Mouse (Mus musculus) brain, adult 10 weeks (tissue): ENCODE measurements around the gene Olfr1424. TPM values are rescaled to one million over a fixed set of nuclear protein-coding genes. Genes with fewer than 3 reads are reported as not detected.

ENCODE experiments used
- polyA plus RNA-seq: library from polyadenylated mRNA; stranded (reverse); fragments of 350-450 nt; fragmentation: Illumina TruSeq; extraction: RNeasy Lipid Tissue Mini Kit (QIAGEN cat#74804); gene quantifications from one replicate; pipeline ENCODE4 v1.2.3, GENCODE M21; 2015; ENCODE audit warnings: low read depth, low replicate concordance

Gene Olfr1424
- not detected for polyA plus RNA-seq

DNA sequence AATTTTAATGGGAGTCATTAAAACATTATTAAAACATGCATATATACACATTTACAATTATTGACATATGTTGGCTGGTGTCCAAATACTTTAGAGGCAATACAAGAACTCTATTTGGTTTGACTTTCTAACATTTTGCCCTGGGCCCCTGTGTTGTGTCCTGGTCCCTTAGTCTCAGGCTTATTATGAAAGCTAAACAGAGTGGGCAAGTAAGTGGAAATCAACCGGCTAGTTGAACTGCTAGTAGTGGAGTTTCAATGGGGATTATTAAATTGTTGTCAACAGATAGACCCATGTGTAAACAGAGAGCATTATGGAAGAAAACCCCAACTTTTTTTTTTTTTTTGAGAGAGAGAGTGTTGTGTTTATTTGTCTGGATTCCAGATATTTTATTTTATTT lies at the start of gene Olfr1424:
Gene Olfr1424 (minus strand): TSS at position 101 of the 400 bp plus-strand sequence.

DNA sequence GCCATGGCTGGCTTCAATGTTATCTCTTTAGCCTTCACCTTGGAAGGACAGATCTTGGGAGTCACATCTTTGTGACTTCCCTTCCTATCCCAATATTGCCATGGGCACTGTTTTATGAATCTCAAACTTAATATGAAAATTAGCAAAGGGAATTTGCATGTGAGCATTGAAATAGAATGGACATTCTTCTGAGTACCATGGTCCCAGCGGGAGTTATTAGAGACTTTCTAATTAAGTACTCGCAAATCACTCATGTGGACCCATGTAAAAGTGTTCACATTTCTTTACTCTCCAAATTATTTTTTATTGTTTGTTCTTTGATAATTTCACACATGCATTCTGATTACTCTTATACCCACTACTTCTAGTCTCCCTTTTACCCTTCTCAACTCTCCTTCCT lies 40.8 kb upstream of the Olfr1424 start, which contains the start of gene Olfr1427:
Gene Olfr1427 (minus strand): TSS at position 101 of the 400 bp plus-strand sequence.

DNA sequence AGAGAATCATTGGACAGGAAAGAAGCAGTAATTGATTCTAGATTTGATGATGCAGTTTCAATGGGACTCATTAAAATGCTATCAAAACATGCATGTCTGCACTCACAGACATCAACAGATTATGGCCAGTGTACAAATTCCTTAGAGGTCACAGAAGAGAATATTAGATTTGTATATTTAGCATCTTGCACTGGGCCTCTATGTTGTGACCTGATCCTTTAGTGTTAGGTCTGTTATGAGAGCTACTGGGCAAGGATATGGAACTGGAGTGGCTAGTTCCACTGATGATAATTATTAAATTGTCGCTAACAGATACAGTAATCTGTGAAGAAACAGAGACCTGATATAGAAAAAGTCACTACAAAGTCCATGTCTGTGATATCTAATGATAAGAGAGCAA lies 29.4 kb upstream of the Olfr1424 start, which contains the start of gene Olfr1426:
Gene Olfr1426 (minus strand): TSS at position 101 of the 400 bp plus-strand sequence.

DNA sequence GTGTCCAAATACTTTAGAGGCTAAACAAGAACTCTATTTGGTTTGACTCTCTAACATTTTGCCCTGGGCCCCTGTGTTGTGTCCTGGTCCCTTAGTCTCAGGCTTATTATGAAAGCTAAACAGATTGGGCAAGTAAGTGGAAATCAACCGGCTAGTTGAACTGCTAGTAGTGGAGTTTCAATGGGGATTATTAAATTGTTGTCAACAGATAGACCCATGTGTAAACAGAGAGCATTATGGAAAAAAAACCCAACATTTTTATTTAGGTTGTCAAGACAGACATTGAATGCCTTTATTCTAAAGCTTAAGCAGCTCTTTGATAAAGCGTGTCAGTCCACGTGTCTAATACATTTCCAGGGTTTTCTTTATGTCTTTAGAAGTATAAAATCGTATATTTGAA lies 15.1 kb upstream of the Olfr1424 start, which contains the start of gene Olfr1425:
Gene Olfr1425 (minus strand): TSS at position 101 of the 400 bp plus-strand sequence.

DNA sequence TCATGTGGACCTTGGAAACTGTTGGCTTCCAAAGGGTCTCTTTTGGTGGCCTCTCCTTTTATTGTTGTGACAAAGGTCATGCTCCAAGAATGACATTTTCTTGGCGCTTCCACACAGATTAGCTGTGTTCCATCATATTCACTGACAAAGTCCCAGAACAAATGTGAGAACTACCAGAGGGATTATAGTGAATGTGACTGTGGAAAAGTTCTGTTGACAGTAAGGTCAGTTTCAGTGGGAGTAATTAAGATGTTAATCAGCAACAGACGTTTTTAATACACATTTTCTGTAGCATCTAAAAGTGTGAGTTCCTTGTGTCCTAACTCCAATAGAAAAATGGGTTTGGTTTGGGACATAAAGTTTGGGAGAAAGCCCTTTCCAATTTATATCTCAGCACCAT lies 21.3 kb downstream of the Olfr1424 start, which contains the start of gene Olfr1423:
Gene Olfr1423 (minus strand): TSS at position 101 of the 400 bp plus-strand sequence.

Other genes with a start within 250 kb of the Olfr1424 start
- gene Stx3, start 243.3 kb downstream of the Olfr1424 start, polyA plus RNA-seq = 34.6 TPM
- not detected for gene Olfr1417, start 223.5 kb downstream of the Olfr1424 start, polyA plus RNA-seq
- not detected for gene Olfr1418, start 201.6 kb downstream of the Olfr1424 start, polyA plus RNA-seq
- gene Olfr1419, start 187.6 kb downstream of the Olfr1424 start, polyA plus RNA-seq = not detected
- gene Olfr1420, start 176.1 kb downstream of the Olfr1424 start, polyA plus RNA-seq = not detected
- gene Patl1, start 150.3 kb downstream of the Olfr1424 start, polyA plus RNA-seq = 13.3 TPM
- 35.7 TPM for gene Osbp, start 96.7 kb downstream of the Olfr1424 start, polyA plus RNA-seq
- not detected for gene Olfr1423, start 21.4 kb downstream of the Olfr1424 start, polyA plus RNA-seq
- gene Olfr1425, start 15.0 kb upstream of the Olfr1424 start, polyA plus RNA-seq = not detected
- gene Olfr1426, start 29.3 kb upstream of the Olfr1424 start, polyA plus RNA-seq = not detected
- gene Olfr1427, start 40.7 kb upstream of the Olfr1424 start, polyA plus RNA-seq = not detected
- gene Olfr1428, start 53.2 kb upstream of the Olfr1424 start, polyA plus RNA-seq = not detected
- not detected for gene Olfr76, start 60.5 kb upstream of the Olfr1424 start, polyA plus RNA-seq
- gene Olfr1555-ps1, start 107.4 kb upstream of the Olfr1424 start, polyA plus RNA-seq = not detected
- not detected for gene Olfr1431, start 138.0 kb upstream of the Olfr1424 start, polyA plus RNA-seq
- gene Olfr1432, start 169.9 kb upstream of the Olfr1424 start, polyA plus RNA-seq = not detected
- not detected for gene Olfr262, start 179.0 kb upstream of the Olfr1424 start, polyA plus RNA-seq
- not detected for gene Olfr235, start 198.3 kb upstream of the Olfr1424 start, polyA plus RNA-seq
- not detected for gene Olfr1434, start 217.2 kb upstream of the Olfr1424 start, polyA plus RNA-seq
- gene Olfr1436, start 236.4 kb upstream of the Olfr1424 start, polyA plus RNA-seq = not detected